Mouse (Mus musculus) hindbrain, postnatal 0 days (tissue): ENCODE data around the gene Myom1. TPM values are rescaled to one million over a fixed set of nuclear protein-coding genes. Genes with fewer than 3 reads are reported as not detected.

Experiments
- ATAC-seq: fragments of 200-750 bp; cut with Nextera tagmentation; 2 replicates; pipeline ENCODE4 v1.8.0; 2017; ENCODE audit warnings: mild to moderate bottlenecking, moderate TSS enrichment, moderate library complexity
- DNase-seq: peaks from one replicate; pipeline ENCODE4 v3.0.0-alpha.2; 2015; ENCODE audit warnings: low spot score
- H3K27ac ChIP-seq: fragments of 300-500 bp; sonication (generic); 2 replicates; pipeline ENCODE4 v1.5.1; 2014; ENCODE audit warnings: mild to moderate bottlenecking
- H3K27me3 ChIP-seq: fragments of 300-500 bp; sonication (generic); 2 replicates; pipeline ENCODE4 v1.6.1; 2014; ENCODE audit warnings: low read length, mixed read lengths; ENCODE audit not compliant: insufficient read depth
- H3K36me3 ChIP-seq: fragments of 300-500 bp; sonication (generic); 2 replicates; pipeline ENCODE4 v1.6.1; 2014; ENCODE audit warnings: low read length, mixed read lengths; ENCODE audit not compliant: insufficient read depth
- H3K4me1 ChIP-seq: fragments of 300-500 bp; sonication (generic); 2 replicates; pipeline ENCODE4 v1.6.1; 2014; ENCODE audit warnings: antibody characterized with exemption, low read length, mixed read lengths; ENCODE audit not compliant: insufficient read depth
- H3K4me2 ChIP-seq: fragments of 300-500 bp; sonication (generic); 2 replicates; pipeline ENCODE4 v1.6.1; 2014; ENCODE audit warnings: low read depth, mild to moderate bottlenecking, low read length, moderate library complexity, mixed read lengths
- H3K4me3 ChIP-seq: fragments of 300-500 bp; sonication (generic); 2 replicates; pipeline ENCODE4 v1.5.1; 2014; ENCODE audit warnings: low read length
- H3K9ac ChIP-seq: fragments of 300-500 bp; sonication (generic); replicated peaks from 2 replicates; pipeline ENCODE4 v1.6.1; 2014; ENCODE audit warnings: mild to moderate bottlenecking, low read length, moderate library complexity, mixed read lengths
- H3K9me3 ChIP-seq: fragments of 300-500 bp; sonication (generic); 2 replicates; pipeline ENCODE4 v1.6.1; 2016; ENCODE audit warnings: low read length, mixed read lengths
- CTCF ChIP-seq: IDR thresholded peaks from 2 replicates; pipeline ENCODE4 v1.5.1; 2016; ENCODE audit warnings: antibody characterized with exemption, control low read depth, low read depth
- WGBS: fragments of 180-500 bp; shearing (Covaris S2); extraction: QIAGEN DNeasy Blood & Tissue Kit; methylation state at CpG from one replicate; pipeline ENCODE4 v1.1.7; 2014; 5-methylcytosine and 5-hydroxymethylcytosine counted together
- polyA plus RNA-seq: library from polyadenylated mRNA; unstranded; fragments of >200 nt; fragmentation: Nextera tagmentation; extraction: Ambion mirVana; gene quantifications from 2 replicates; pipeline ENCODE4 v1.2.1, GENCODE M21; 2015
- total RNA-seq: library from RNA; depleted of rRNA; stranded (reverse); fragments of >200 nt; gene quantifications from 2 replicates; pipeline ENCODE4 v1.2.3, GENCODE M21; 2014

Myom1 gene
- total and polyA plus RNA-seq, 2 experiments from 2014 or later, result 0.90 to 1.7 TPM

DNA sequence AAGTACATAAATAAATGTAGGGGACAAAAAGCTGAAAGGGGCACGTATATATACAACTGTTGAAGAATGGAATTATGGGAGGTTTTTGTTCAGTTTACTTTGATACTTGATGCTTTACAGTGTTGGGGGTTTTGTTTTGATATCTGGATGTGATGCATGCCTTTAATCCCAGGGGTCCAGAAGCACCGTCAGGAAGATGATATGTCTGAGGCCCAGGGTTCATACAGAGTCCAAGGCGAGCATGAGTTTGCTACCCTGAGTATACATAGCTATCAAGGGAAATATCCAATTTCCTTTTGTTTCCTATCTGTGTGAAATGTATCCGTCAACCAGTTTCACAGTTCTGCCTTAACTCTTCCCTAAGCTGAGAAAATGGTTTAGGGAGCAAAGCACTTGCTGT lies 150.9 kb downstream of the Myom1 start:
- no peaks in the 10 kb centered on the region for H3K27me3 ChIP-seq
- no peak overlapping the region for H3K27ac ChIP-seq
- 72% methylated on average over 4 of the region's 4 CpGs for WGBS
- DNase-seq (no peak), ATAC-seq (no peak)
- no peaks in the 10 kb centered on the region for H3K9me3 ChIP-seq
- TF ChIP-seq CTCF, result no peak
- no peak overlapping the region for H3K4me3 ChIP-seq
- no peak overlapping the region for H3K9ac ChIP-seq
- H3K36me3 ChIP-seq, result no peaks in the 10 kb centered on the region
- H3K4me1 ChIP-seq, result no peaks in the 10 kb centered on the region
- H3K4me2 ChIP-seq, result no peak overlapping the region

DNA sequence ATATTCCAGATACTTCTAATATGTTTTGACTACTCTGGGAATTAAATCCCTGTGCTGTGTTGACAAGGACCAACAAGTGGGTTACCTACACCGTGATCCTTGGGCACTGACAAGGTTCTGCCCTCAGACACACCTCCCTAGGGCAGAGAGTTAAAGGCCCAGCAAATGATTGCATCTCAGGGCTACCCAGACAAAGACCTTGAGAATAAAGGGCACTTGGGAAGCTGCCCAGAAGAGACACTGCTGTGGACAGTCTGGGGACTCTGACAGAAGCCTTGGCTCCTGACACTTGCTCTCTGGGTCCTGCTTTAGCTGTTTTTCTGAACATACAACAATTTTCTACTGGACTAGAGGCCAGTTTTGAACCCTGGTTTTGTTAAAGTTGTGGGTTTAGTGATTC lies 152.8 kb downstream of the Myom1 start:
- WGBS, result 61% methylated on average over 1 of the region's 1 CpGs
- no peak overlapping the region for H3K4me2 ChIP-seq
- H3K36me3 ChIP-seq, result no peaks in the 10 kb centered on the region
- H3K4me1 ChIP-seq, result no peaks in the 10 kb centered on the region
- no peak for TF ChIP-seq CTCF
- no peak overlapping the region for H3K9ac ChIP-seq
- no peak overlapping the region for H3K27ac ChIP-seq
- H3K9me3 ChIP-seq, result no peaks in the 10 kb centered on the region
- DNase-seq (no peak), ATAC-seq (no peak)
- H3K27me3 ChIP-seq, result no peaks in the 10 kb centered on the region
- no peak overlapping the region for H3K4me3 ChIP-seq

- ATAC-seq (no peak), DNase-seq (no peak)
- TF ChIP-seq CTCF, result no peak
- Histone ChIP-seq H3K4me3 (no peak overlapping the region), H3K4me1 (no peaks in the 10 kb centered on the region), H3K36me3 (no peaks in the 10 kb centered on the region), H3K4me2 (no peak overlapping the region), H3K27ac (no peak overlapping the region), H3K9ac (no peak overlapping the region), H3K27me3 (no peaks in the 10 kb centered on the region), H3K9me3 (no peaks in the 10 kb centered on the region)
- WGBS, result 12% methylated on average over 4 of the region's 4 CpGs
These were observed 156.7 kb downstream of the Myom1 start for GRCm38 (mm10) chr17:71159152-71159567.

- no peak overlapping the region for H3K9ac ChIP-seq
- H3K4me3 ChIP-seq, result no peak overlapping the region
- TF ChIP-seq CTCF, result no peak
- H3K4me2 ChIP-seq, result no peak overlapping the region
- WGBS, result 60% methylated on average over 8 of the region's 8 CpGs
- no peaks in the 10 kb centered on the region for H3K4me1 ChIP-seq
- no peak overlapping the region for H3K27ac ChIP-seq
- no peaks in the 10 kb centered on the region for H3K36me3 ChIP-seq
- no peaks in the 10 kb centered on the region for H3K27me3 ChIP-seq
- no peak for ATAC-seq
- H3K9me3 ChIP-seq, result no peaks in the 10 kb centered on the region
- DNase-seq, result no peak
These were observed 157.3 kb downstream of the Myom1 start for GRCm38 (mm10) chr17:71159720-71160119.

DNA sequence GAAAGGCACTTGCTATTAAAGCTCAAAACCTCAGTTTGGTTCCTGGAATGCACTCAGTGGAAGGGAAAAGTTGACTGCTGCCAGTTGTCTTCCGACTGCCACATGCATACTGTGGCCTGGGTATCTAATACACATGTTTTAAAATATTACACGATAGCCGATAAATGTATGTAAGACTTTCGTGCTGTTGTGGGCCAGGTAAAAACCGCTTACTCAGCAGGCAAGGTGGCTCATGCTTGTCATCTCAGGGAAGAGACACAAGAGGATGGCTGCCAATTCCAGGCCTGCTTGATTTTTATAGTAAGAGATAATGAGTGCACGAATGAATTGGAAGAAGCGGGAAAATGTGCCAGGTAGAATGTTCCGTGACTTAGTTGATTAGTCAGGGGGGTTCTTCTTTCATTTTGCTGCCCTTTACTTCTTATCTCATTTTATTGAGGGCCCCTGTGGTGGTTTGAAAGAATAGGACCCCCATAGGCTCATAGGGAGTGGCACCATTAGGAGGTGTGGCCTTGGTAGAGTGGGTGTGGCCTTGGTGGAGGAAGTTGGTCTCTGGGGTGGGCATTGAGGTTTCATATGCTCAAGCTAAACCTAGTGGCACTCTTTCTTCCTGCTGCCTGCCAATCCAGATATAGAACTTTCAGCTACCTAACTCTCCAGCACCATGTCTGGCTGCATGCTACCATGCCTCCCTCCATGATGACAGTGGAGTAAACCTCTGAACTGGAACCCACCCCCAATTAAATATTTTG lies 158.0 kb downstream of the Myom1 start:
- no peak overlapping the region for H3K4me2 ChIP-seq
- H3K4me3 ChIP-seq, result no peak overlapping the region
- no peak overlapping the region for H3K27ac ChIP-seq
- no peaks in the 10 kb centered on the region for H3K27me3 ChIP-seq
- no peaks in the 10 kb centered on the region for H3K9me3 ChIP-seq
- no peak overlapping the region for H3K9ac ChIP-seq
- no peak for TF ChIP-seq CTCF
- H3K36me3 ChIP-seq, result no peaks in the 10 kb centered on the region
- no peak for DNase-seq
- ATAC-seq, result no peak
- no peaks in the 10 kb centered on the region for H3K4me1 ChIP-seq
- WGBS, result 88% methylated on average over 8 of the region's 8 CpGs

GRCm38 (mm10) chr17:71164991-71165390 lies 162.6 kb downstream of the Myom1 start:
- ATAC-seq, result no peak
- no peak for TF ChIP-seq CTCF
- WGBS, result 84% methylated on average over 6 of the region's 6 CpGs

GRCm38 (mm10) chr17:71168205-71168815 lies 165.9 kb downstream of the Myom1 start:
- ATAC-seq (no peak), DNase-seq (no peak)
- H3K36me3 ChIP-seq, result no peaks in the 10 kb centered on the region
- H3K4me3 ChIP-seq, result no peak overlapping the region
- no peaks in the 10 kb centered on the region for H3K9me3 ChIP-seq
- WGBS, result 78% methylated on average over 5 of the region's 5 CpGs
- H3K4me2 ChIP-seq, result no peak overlapping the region
- no peak overlapping the region for H3K9ac ChIP-seq
- no peak for TF ChIP-seq CTCF
- H3K27me3 ChIP-seq, result no peaks in the 10 kb centered on the region
- H3K27ac ChIP-seq, result no peak overlapping the region
- no peaks in the 10 kb centered on the region for H3K4me1 ChIP-seq

More at GRCm38 (mm10) chr17:71164991-71165390, 162.6 kb downstream of the Myom1 start:
- Histone ChIP-seq H3K36me3 (no peaks in the 10 kb centered on the region), H3K4me2 (no peak overlapping the region), H3K27me3 (no peaks in the 10 kb centered on the region), H3K4me3 (no peak overlapping the region), H3K9ac (no peak overlapping the region), H3K9me3 (no peaks in the 10 kb centered on the region), H3K4me1 (no peaks in the 10 kb centered on the region), H3K27ac (no peak overlapping the region)
- no peak for DNase-seq
